Mouse (Mus musculus) A20 (cell line): Measurements from ENCODE around the gene Ccdc77.
A peak's percentile ranks its signal among the peaks of the same experiment; 100 is the strongest.
"Not testable (repeated sequence)": the region's sequence is repeated elsewhere in the genome, so short reads cannot be mapped to it uniquely, and the experiment has no call there.

Source experiments
- DNase-seq: peaks from one replicate; pipeline ENCODE4 v3.0.0-alpha.2; 2011; ENCODE audit warnings: low read depth, low spot score

Ccdc77 gene

GRCm38 (mm10) chr6:120309787-120310186, 54.4 kb downstream of the Ccdc77 start:
- DNase-seq, result no peak

GRCm38 (mm10) chr6:120309338-120309737, 54.8 kb downstream of the Ccdc77 start:
- DNase-seq, result no peak

GRCm38 (mm10) chr6:120306859-120307594, 57.1 kb downstream of the Ccdc77 start:
- no peak for DNase-seq

GRCm38 (mm10) chr6:120302755-120303316, 61.3 kb downstream of the Ccdc77 start:
- no peak for DNase-seq

GRCm38 (mm10) chr6:120301137-120301536, 63.0 kb downstream of the Ccdc77 start:
- peak; percentile 61 for DNase-seq

GRCm38 (mm10) chr6:120296589-120296988, 67.6 kb downstream of the Ccdc77 start:
- not testable (repeated sequence) for DNase-seq

GRCm38 (mm10) chr6:120294785-120295133, 69.4 kb downstream of the Ccdc77 start:
- DNase-seq, result no peak

- DNase-seq, result no peak
Measured at GRCm38 (mm10) chr6:120294056-120294784, 70.0 kb downstream of the Ccdc77 start, which contains the start of the genes D330020A13Rik and B4galnt3. TSS of gene D330020A13Rik (plus strand) at chr6:120294364. TSS of gene B4galnt3 (minus strand) at chr6:120294559.

GRCm38 (mm10) chr6:120291396-120292009, 72.7 kb downstream of the Ccdc77 start:
- no peak for DNase-seq

GRCm38 (mm10) chr6:120289430-120289829, 74.7 kb downstream of the Ccdc77 start:
- no peak for DNase-seq

- DNase-seq, result no peak
Measured at GRCm38 (mm10) chr6:120288541-120288940, 75.6 kb downstream of the Ccdc77 start.

- no peak for DNase-seq
Measured at GRCm38 (mm10) chr6:120287279-120287678, 76.9 kb downstream of the Ccdc77 start.

- no peak for DNase-seq
Measured at GRCm38 (mm10) chr6:120276874-120277449, 87.2 kb downstream of the Ccdc77 start.

GRCm38 (mm10) chr6:120275301-120275700, 88.9 kb downstream of the Ccdc77 start:
- no peak for DNase-seq

- DNase-seq, result no peak
Measured at GRCm38 (mm10) chr6:120274887-120275286, 89.3 kb downstream of the Ccdc77 start.
